Mouse (Mus musculus) embryonic stem cell, embryonic (primary cell): ENCODE data around the gene Pxn.

Experiments
- CTCF ChIA-PET, 4 experiments: fragments of 300-600 bp in 2 of 4; fragments of 350-600 bp in 2 of 4; sonication (Branson Sonifier 250); formaldehyde crosslinking; loops; one replicate each; lab custom pipeline; 2022; ENCODE audit warnings: inconsistent platforms in 2 of 4; lab: Charles Lee
- POLR2A ChIA-PET, 4 experiments: fragments of 300-600 bp in 2 of 4; fragments of 350-600 bp in 2 of 4; sonication (Branson Sonifier 250); formaldehyde crosslinking; loops; one replicate each; lab custom pipeline; 2022; ENCODE audit warnings: antibody characterized with exemption in 4 of 4, inconsistent platforms in 1 of 4; lab: Charles Lee

The Pxn gene

DNA sequence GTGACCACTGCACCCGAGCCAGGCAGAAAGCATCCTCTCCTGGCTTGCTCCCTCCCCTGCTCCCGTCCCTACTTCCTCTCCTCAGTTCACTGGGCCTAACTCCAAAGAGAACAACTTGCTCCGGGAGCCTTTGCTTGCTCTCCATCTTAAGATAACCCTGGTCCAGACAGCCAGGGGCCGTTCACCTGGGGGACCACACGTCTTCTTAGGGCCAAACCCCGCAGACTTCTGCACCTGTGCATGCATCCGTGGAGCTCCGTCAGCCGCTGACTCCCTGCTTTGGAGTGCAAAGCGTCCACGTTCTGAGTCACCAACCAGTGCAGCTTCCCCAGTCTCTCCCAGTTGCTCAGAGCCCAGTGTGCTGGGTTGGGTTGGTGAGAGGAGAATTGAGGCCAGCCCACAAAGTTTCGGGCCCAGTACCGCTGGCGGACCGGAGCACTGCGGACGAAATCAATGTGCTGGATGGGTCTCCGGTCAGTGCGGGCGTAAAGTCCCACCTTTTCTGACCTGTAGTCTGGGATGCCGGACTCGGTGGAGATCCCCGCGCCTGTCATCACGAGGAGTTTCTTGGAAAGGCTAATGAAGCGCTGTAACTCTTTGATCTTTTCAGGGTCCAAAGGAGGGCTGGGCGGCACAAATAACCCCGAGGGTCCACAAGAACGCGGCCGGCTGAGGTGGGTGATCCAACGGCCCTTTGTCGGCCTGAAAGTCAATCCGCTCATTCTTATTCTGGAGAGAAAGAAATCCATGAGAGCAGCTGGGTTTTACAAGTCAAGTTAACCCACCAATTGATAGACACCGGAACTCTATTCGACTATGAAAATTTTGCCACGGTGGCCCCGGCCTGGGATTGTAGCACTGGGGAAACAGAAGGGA, 23.8 kb upstream of the Pxn start:
- CTCF ChIA-PET: interaction anchor here in 3 of 4 experiments (0.5 to 1.0 kb wide), 4 partner anchors 8 to 1614 kb away, joined by 3 to 4 read pairs (median 3); no protein-coding TSS in a partner anchor
- POLR2A ChIA-PET: interaction anchor here (0.6 to 11.0 kb wide), 21 partner anchors 7 to 242 kb away, joined by 3 to 228 read pairs (median 3); partner anchors contain the start of gene Dynll1 (in 1 of the 4)

- CTCF ChIA-PET: interaction anchor here in 2 of 4 experiments (1.1 to 1.9 kb wide), 5 partner anchors 8 to 117 kb away, joined by 3 to 8 read pairs (median 4); no protein-coding TSS in a partner anchor
- POLR2A ChIA-PET: interaction anchor here in 3 of 4 experiments (0.5 to 11.0 kb wide), 37 partner anchors 8 to 657 kb away, joined by 3 to 228 read pairs (median 4); partner anchors contain the start of genes Dynll1 (in 1 of the 3), Pla2g1b (in 1 of the 3) and Rplp0 (in 1 of the 3)
Observed at GRCm38 (mm10) chr5:115483385-115483784, 23.1 kb upstream of the Pxn start.

DNA sequence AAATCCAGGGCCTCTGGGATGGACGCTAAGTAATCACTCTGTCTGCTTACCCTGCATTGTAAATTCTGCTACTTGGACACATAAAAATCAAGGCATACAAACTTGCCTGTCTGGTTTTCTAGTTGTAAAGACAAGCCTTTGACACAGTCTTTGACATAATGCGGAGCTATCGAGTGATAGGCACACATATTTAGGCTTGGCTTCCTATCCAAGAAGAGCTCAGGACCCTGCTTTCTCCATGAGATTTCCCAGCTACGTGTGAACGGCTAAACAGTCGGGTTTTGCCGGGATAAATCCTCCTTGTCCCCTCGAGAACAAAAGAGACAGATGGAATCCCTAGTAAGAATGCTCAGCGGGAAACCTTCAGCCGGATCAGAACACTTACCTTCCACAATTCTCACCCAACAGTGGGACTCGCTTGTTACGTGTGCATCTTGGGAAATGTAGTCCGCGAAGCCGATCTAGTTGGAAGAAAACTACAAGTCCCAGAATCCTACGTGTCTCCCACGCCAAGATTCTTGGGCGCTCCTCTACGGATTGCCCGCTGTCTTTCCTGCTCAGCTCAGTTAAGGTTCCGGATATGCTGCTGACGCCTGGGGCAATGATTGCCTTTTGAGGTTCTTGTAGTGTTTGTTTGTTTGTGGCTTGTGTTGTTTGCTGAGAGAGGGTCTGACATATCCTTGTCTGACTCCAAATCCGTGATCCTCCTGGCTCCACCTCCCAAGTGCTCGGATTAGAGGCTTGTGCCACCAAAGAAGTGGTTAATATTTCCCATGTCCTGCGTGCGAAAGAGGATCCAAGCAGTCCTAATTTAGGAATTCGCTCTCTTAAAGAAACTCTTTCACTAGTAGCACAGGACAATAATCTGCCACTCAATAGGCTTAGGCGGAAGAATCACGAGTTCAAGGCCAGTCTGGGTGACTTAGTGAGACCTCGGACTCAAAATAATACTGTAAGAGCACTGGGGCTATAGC, 22.2 kb upstream of the Pxn start, which contains the start of gene Sirt4:
Sirt4 (minus strand) TSS at position 779 of the 974 bp plus-strand sequence.
- ChIA-PET CTCF (interaction anchor here in 3 of 4 experiments (0.6 to 1.9 kb wide), 14 partner anchors 9 to 1347 kb away, joined by 3 to 8 read pairs (median 4); no protein-coding TSS in a partner anchor), POLR2A (interaction anchor here (0.5 to 11.0 kb wide), 83 partner anchors 7 to 1039 kb away, joined by 3 to 228 read pairs (median 4); partner anchors contain the start of genes Rplp0 (in 3 of the 4), Dynll1 (in 2 of the 4), Mlec (in 1 of the 4) and Pla2g1b (in 1 of the 4))

DNA sequence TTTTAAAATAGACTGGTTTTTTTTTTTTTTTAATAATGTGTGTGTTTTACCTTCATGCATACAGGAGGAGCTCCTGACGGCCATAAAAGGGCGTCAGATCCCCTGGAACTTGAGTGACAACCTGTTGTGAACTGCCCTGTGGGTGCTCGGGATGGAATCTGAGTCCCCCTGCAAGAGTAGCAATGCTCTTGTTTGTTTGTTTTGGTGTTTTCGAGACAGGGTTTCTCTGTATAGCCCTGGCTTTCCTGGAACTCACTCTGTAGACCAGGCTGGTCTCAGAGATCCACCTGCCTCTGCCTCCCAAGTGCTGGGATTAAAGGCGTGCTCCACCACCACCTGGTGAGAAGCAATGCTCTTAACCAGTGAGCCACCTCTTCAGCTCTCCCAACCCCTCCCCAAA, 21.5 kb upstream of the Pxn start:
- CTCF ChIA-PET: interaction anchor here in 2 of 4 experiments (0.6 to 1.9 kb wide), 7 partner anchors 10 to 1192 kb away, joined by 3 to 8 read pairs (median 4); no protein-coding TSS in a partner anchor
- POLR2A ChIA-PET: interaction anchor here (0.5 to 11.0 kb wide), 63 partner anchors 6 to 1040 kb away, joined by 3 to 228 read pairs (median 4); partner anchors contain the start of genes Rplp0 (in 3 of the 4), Dynll1 (in 2 of the 4), Pla2g1b (in 1 of the 4) and Rnf10 (in 1 of the 4)

DNA sequence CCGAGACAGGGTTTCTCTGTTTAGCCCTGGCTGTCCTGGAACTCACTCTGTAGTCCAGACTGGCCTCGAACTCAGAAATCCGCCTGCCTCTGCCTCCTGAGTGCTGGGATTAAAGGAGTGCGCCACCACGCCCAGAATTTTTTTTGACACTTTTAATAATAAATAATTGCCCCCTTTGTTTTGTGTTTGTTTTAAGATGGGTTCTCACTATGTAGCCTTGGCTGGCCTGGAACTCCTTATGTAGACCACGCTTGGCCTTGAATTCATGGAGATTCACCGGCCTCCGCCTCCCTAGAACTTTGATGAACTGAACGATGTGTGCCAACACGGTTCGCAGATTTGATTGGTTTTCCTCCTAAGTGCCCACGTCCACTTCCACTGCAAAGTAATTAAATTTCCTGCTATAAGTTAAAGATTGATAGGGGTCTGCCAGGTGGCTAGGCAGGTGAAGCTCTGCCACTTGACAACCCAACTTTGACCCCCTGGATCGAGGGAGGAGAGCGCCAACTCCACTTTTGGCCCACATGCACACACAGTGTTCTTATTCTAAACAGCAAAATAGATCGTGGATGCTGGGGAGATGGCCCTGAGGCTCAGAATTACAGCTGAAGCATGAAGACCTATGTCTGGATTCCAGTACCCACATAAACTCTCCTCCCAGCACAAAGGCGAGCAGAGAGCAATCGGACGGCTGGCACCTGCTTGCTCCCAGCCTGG, 20.8 kb upstream of the Pxn start:
- ChIA-PET POLR2A (interaction anchor here (0.6 to 11.0 kb wide), 36 partner anchors 6 to 604 kb away, joined by 3 to 228 read pairs (median 5); partner anchors contain the start of genes Dynll1 (in 2 of the 4), Pla2g1b (in 1 of the 4), Pop5 (in 1 of the 4) and Rplp0 (in 1 of the 4)), CTCF (interaction anchor here in 1 of 4 experiments (0.6 to 1.8 kb wide), 3 partner anchors 10 to 1193 kb away, joined by 4 to 8 read pairs (median 4); no protein-coding TSS in a partner anchor)

DNA sequence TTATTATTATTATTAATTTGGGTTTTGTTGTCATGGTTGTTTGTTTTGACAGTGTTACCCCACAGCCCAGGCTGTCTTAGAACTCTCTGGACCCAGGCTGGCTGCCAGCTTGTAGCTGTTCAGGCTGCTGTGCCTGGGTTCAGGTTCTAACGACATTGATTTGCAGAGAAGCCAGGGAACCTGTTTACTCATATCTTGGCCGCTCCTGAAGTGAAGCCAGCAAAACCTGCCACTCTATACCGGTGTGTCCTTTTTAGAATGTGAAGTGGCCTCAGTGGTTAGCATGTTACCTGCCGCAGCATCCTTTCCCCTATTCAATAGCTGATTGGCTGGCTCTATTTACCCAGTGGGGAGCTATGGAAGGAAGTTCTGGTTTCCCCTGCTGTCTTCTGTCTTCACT, 19.8 kb upstream of the Pxn start:
- CTCF ChIA-PET: no interaction called here
- POLR2A ChIA-PET: interaction anchor here in 3 of 4 experiments (0.6 to 4.5 kb wide), 20 partner anchors 9 to 81 kb away, joined by 3 to 47 read pairs (median 5); no protein-coding TSS in a partner anchor

GRCm38 (mm10) chr5:115487353-115487752, 19.1 kb upstream of the Pxn start:
- CTCF ChIA-PET: no interaction called here
- POLR2A ChIA-PET: interaction anchor here in 3 of 4 experiments (0.6 to 4.5 kb wide), 13 partner anchors 9 to 80 kb away, joined by 3 to 47 read pairs (median 5); no protein-coding TSS in a partner anchor

- ChIA-PET POLR2A (interaction anchor here (0.5 to 9.2 kb wide), 75 partner anchors 8 to 1391 kb away, joined by 3 to 239 read pairs (median 6); partner anchors contain the start of genes Pxn (in 2 of the 4), Rnf10 (in 2 of the 4), Rplp0 (in 2 of the 4) and Cabp1 (in 1 of the 4)), CTCF (interaction anchor here in 2 of 4 experiments (0.7 to 1.4 kb wide), 2 partner anchors 12 to 245 kb away, joined by 3 read pairs; no protein-coding TSS in a partner anchor)
Observed at GRCm38 (mm10) chr5:115487942-115488580, 18.4 kb upstream of the Pxn start.

GRCm38 (mm10) chr5:115488841-115489698, 17.4 kb upstream of the Pxn start:
- ChIA-PET POLR2A (interaction anchor here (0.5 to 9.2 kb wide), 151 partner anchors 9 to 1390 kb away, joined by 3 to 239 read pairs (median 5); partner anchors contain the start of genes Pxn (in 2 of the 4), Rab35 (in 2 of the 4), Rnf10 (in 2 of the 4) and Rplp0 (in 2 of the 4)), CTCF (interaction anchor here in 2 of 4 experiments (0.7 to 1.4 kb wide), 3 partner anchors 13 to 244 kb away, joined by 3 read pairs; no protein-coding TSS in a partner anchor)

DNA sequence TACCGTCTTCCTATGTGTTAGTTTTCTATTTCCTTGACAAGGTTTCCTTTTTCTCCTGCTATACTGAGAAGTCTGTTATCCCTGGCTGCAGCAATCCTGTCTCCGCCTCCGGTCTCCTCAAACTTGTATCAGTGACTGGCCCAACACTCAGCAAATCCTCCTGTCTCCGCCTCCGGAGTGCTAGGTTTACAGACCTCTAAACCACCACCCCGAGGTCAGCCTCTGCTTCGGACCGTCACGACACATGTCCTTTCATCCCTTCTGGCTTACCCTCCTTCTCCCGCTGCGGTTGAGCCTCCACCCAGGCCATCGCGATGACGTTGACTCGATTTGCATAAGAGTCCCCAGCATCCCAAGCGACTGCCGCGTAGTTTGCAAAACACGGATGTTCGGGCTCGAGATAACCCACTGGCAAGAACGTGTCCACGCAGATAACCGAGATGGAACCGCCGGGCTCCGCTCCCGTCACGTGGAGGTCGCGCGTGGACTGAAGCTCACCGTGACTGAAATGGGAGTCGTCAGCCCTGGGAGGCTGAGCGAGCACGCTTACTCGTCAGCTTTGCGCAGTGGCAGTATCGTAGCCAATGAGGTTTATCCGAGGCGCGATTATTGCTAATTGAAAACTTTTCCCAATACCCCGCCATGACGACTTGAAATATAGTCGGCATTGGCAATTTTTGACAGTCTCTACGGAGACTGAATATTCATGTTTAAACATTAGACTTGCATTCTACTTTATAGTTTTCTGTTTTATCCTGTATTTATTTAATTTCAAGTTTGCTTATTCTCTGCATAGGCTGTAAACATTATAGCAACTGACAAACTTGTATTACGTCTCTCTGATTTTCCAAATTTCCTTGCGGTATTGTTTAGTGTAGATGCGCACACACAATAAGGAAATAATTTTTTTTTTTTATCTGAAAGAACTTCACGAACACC, 16.5 kb upstream of the Pxn start:
- ChIA-PET CTCF (interaction anchor here in 2 of 4 experiments (0.6 to 1.7 kb wide), 6 partner anchors 8 to 64 kb away, joined by 3 to 7 read pairs (median 3); no protein-coding TSS in a partner anchor), POLR2A (interaction anchor here (0.5 to 9.2 kb wide), 177 partner anchors 8 to 1910 kb away, joined by 3 to 239 read pairs (median 4); partner anchors contain the start of genes Pxn (in 3 of the 4), Bicdl1 (in 2 of the 4), Rab35 (in 2 of the 4) and Rnf10 (in 2 of the 4))

DNA sequence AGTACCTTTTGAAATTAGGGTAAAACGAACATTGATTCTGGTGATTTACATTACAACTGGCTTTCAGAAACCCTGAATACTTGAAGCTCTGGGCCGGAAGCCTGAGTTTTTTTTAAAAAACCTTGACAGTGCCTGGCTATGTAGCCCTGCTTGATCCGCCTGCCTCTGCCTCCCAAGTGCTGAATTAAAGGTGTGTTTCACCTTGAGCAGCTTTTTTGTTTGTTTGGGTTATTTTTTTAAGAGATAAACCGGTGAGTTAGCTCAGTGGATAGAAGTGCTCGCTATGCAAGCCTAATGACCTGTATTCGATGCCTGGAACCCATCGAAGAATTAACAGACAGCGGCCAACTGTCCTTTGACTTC, 15.9 kb upstream of the Pxn start:
- ChIA-PET POLR2A (interaction anchor here (0.5 to 9.2 kb wide), 136 partner anchors 8 to 1909 kb away, joined by 3 to 239 read pairs (median 5); partner anchors contain the start of genes Pxn (in 3 of the 4), Dynll1 (in 2 of the 4), Rab35 (in 2 of the 4) and Rnf10 (in 2 of the 4)), CTCF (interaction anchor here in 2 of 4 experiments (0.6 to 1.7 kb wide), 6 partner anchors 8 to 288 kb away, joined by 3 to 7 read pairs (median 3); no protein-coding TSS in a partner anchor)

DNA sequence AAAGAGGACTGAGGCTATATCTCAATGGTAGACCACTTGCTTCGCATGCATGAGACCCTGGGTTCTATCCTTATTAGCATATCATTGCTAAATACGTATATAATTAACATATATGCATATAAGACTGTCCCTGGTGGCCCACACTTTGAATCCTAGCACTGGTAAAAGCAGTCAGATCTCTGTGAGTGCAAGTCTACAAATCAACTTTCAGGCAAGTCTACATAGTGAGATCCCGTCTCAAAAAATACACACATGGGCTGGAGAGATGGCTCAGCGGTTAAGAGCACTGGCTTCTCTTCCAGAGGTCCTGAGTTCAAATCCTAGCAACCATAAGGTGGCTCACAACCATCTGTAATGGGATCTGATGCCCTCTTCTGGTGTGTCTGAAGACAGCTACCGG, 15.4 kb upstream of the Pxn start:
- POLR2A ChIA-PET: interaction anchor here (0.5 to 9.2 kb wide), 158 partner anchors 8 to 1909 kb away, joined by 3 to 239 read pairs (median 5); partner anchors contain the start of genes Pxn (in 3 of the 4), Rplp0 (in 3 of the 4), Dynll1 (in 2 of the 4) and Rnf10 (in 2 of the 4)

DNA sequence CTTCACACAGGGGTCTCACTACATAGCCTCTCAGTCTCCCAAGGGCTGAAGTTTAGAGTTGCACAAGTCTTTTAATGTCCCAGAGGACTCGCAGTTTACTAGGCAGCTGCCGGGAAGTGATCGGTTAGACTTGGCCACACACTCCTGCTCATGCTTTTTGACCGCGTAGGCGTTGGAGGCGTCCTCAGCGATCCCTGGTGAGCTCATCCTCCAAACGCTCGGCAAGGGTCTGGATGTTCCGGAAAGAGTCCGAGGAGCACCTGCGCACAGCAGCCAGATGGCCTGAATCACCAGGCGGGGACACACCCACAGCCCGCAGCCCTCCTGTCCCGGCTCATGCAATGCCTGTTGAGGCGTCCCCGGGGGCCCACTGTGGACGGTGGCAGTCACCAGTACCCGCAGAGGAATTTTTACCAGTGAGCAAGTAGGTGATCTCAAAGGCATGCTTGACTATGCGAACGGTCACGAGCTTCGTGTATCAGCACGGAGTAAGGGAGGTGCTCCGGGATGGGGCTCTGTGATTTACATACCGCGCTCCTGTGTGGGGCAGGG, 14.6 kb upstream of the Pxn start:
- ChIA-PET POLR2A (interaction anchor here (0.5 to 9.2 kb wide), 97 partner anchors 7 to 516 kb away, joined by 3 to 239 read pairs (median 5); partner anchors contain the start of genes Rplp0 (in 3 of the 4), Dynll1 (in 2 of the 4), Bicdl1 (in 1 of the 4) and Pla2g1b (in 1 of the 4)), CTCF (interaction anchor here (0.5 to 1.9 kb wide), 12 partner anchors 12 to 701 kb away, joined by 3 to 9 read pairs (median 4); no protein-coding TSS in a partner anchor)

More for the DNA sequence above, 15.4 kb upstream of the Pxn start:
- CTCF ChIA-PET: interaction anchor here (0.6 to 1.9 kb wide), 12 partner anchors 11 to 316 kb away, joined by 3 to 9 read pairs (median 3); no protein-coding TSS in a partner anchor
